Mouse (Mus musculus): Measurements from ENCODE around the gene Lmf2.
A peak's percentile ranks its signal among the peaks of the same experiment; 100 is the strongest.

DNA sequence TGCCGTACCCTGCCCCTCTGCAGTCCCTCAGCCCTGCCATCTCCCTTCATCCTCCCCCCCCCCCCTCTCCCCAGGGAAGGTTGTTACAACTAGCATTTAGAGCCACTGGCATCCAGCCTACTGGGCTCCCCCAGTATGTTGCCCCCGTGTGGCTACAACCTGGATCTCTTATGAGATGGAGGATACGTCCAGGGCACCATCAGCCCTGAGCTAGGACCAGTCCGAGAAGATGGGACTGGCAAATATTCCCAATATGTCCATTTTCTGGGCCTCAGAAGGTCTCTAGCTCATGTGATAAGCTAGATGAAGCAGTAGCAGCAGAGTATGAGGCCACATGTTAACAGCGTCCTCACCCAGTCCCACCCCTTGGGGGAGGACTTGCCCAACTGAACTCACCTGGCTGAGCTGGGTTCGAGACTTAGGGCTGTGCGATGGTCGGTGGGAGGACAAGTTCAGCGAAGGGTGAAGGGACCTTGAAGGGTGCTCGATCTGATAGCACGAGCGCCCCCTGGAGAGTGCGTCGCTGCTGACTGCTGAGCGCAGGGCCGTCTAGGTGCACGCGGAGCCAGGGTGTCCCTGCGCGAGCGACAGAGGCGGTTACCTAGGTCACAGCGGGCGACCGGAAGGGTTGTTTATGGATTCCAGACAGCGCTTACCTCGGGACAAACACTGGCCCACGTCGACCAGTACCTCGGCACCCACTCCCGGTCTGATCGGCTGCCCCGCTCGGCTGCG, 17.7 kb upstream of the Lmf2 start:
- peak; percentile 45; the same call in 1 of the 2 replicates for TF ChIP-seq CTCF (IDR thresholded peaks at IDR 0.05; ENCODE audit: borderline replicate concordance, insufficient read depth, low read depth, low read length)
- no peak for TF ChIP-seq POLR2A (IDR thresholded peaks at IDR 0.05; ENCODE audit: borderline replicate concordance, insufficient read depth, low read length)
